Mouse (Mus musculus): ENCODE results near the gene Pkp3. TPM values are rescaled to one million over a fixed set of nuclear protein-coding genes. Genes with fewer than 3 reads are reported as not detected.
A peak's percentile ranks its signal among the peaks of the same experiment; 100 is the strongest.

Gene Pkp3
- polyA plus RNA-seq, 1 experiment from 2014 or later: 2.3 TPM

GRCm38 (mm10) chr7:141121051-141121531 is 43.1 kb downstream of the Pkp3 start:
- H3K4me3 ChIP-seq (ENCODE audit: low read depth, low read length): no peak overlapping the region
- H3K36me3 ChIP-seq (ENCODE audit: control insufficient read depth, insufficient read depth, low read length): no peaks in the 10 kb centered on the region
- no peak for DNase-seq (ENCODE audit: low spot score)
- 77% methylated on average over 5 of the region's 5 CpGs for WGBS
- H3K9me3 ChIP-seq (ENCODE audit: control insufficient read depth, low read length): no peaks in the 10 kb centered on the region
- H3K27me3 ChIP-seq (ENCODE audit: control insufficient read depth, insufficient read depth, low read length): no peaks in the 10 kb centered on the region
- H3K27ac ChIP-seq (ENCODE audit: low read depth, low read length): no peak overlapping the region
- no peak overlapping the region for H3K4me2 ChIP-seq (ENCODE audit: low read depth)
- no peak overlapping the region for H3K9ac ChIP-seq (ENCODE audit: low read length)
- H3K4me1 ChIP-seq (ENCODE audit: control insufficient read depth, insufficient read depth, low read length): no peaks in the 10 kb centered on the region
- ATAC-seq (ENCODE audit: insufficient read depth, low FRiP score, low TSS enrichment): no peak

- Histone ChIP-seq H3K4me3 (ENCODE audit: low read depth, low read length) (peak within 1 kb of the TSS; percentile 45), H3K4me2 (ENCODE audit: low read depth) (peak within 1 kb of the TSS; percentile 60), H3K9ac (ENCODE audit: low read length) (peak within 1 kb of the TSS; percentile 75), H3K27me3 (ENCODE audit: control insufficient read depth, insufficient read depth, low read length) (no peaks in the 10 kb centered on the region), H3K27ac (ENCODE audit: low read depth, low read length) (peak within 1 kb of the TSS; percentile 79), H3K9me3 (ENCODE audit: control insufficient read depth, low read length) (no peaks in the 10 kb centered on the region), H3K36me3 (ENCODE audit: control insufficient read depth, insufficient read depth, low read length) (no peaks in the 10 kb centered on the region), H3K4me1 (ENCODE audit: control insufficient read depth, insufficient read depth, low read length) (no peaks in the 10 kb centered on the region)
- WGBS: 55% methylated on average over 14 of the region's 14 CpGs
- DNase-seq (ENCODE audit: low spot score) (no peak), ATAC-seq (ENCODE audit: insufficient read depth, low FRiP score, low TSS enrichment) (no peak)
Measured at GRCm38 (mm10) chr7:141122245-141122644, 44.2 kb downstream of the Pkp3 start, which contains the start of gene Ptdss2. Gene Ptdss2, plus strand, starts transcription at chr7:141122382.

- DNase-seq (ENCODE audit: low spot score) (peak; percentile 95), ATAC-seq (ENCODE audit: insufficient read depth, low FRiP score, low TSS enrichment) (peak; percentile 99)
- Histone ChIP-seq H3K27ac (ENCODE audit: low read depth, low read length) (peak overlapping the region; percentile 79), H3K27me3 (ENCODE audit: control insufficient read depth, insufficient read depth, low read length) (no peaks in the 10 kb centered on the region), H3K4me3 (ENCODE audit: low read depth, low read length) (peak overlapping the region; percentile 45), H3K36me3 (ENCODE audit: control insufficient read depth, insufficient read depth, low read length) (no peaks in the 10 kb centered on the region), H3K9ac (ENCODE audit: low read length) (peak overlapping the region; percentile 75), H3K4me1 (ENCODE audit: control insufficient read depth, insufficient read depth, low read length) (no peaks in the 10 kb centered on the region), H3K9me3 (ENCODE audit: control insufficient read depth, low read length) (no peaks in the 10 kb centered on the region), H3K4me2 (ENCODE audit: low read depth) (peak overlapping the region; percentile 60)
- 2% methylated on average over 29 of the region's 29 CpGs for WGBS
Measured at GRCm38 (mm10) chr7:141122689-141123516, 44.9 kb downstream of the Pkp3 start.

GRCm38 (mm10) chr7:141123517-141123856 is 45.5 kb downstream of the Pkp3 start:
- Histone ChIP-seq H3K9me3 (ENCODE audit: control insufficient read depth, low read length) (no peaks in the 10 kb centered on the region), H3K4me2 (ENCODE audit: low read depth) (peak overlapping the region; percentile 60), H3K36me3 (ENCODE audit: control insufficient read depth, insufficient read depth, low read length) (no peaks in the 10 kb centered on the region), H3K9ac (ENCODE audit: low read length) (peak overlapping the region; percentile 75), H3K27me3 (ENCODE audit: control insufficient read depth, insufficient read depth, low read length) (no peaks in the 10 kb centered on the region), H3K4me1 (ENCODE audit: control insufficient read depth, insufficient read depth, low read length) (no peaks in the 10 kb centered on the region), H3K27ac (ENCODE audit: low read depth, low read length) (peak overlapping the region; percentile 79), H3K4me3 (ENCODE audit: low read depth, low read length) (peak overlapping the region; percentile 45)
- WGBS: 2% methylated on average over 15 of the region's 15 CpGs
- DNase-seq (ENCODE audit: low spot score) (no peak), ATAC-seq (ENCODE audit: insufficient read depth, low FRiP score, low TSS enrichment) (no peak; the same call in 1 of the 2 replicates)

- H3K27ac ChIP-seq (ENCODE audit: low read depth, low read length): no peak overlapping the region
- peak overlapping the region; percentile 56 for H3K4me2 ChIP-seq (ENCODE audit: low read depth)
- H3K9ac ChIP-seq (ENCODE audit: low read length): peak overlapping the region; percentile 78
- peaks cover 8% of the 10 kb centered on the region for H3K4me1 ChIP-seq (ENCODE audit: control insufficient read depth, insufficient read depth, low read length)
- H3K4me3 ChIP-seq (ENCODE audit: low read depth, low read length): peak overlapping the region; percentile 73
- peak; percentile 99 for DNase-seq (ENCODE audit: low spot score)
- under 1% methylated on average over 59 of the region's 59 CpGs for WGBS
- H3K9me3 ChIP-seq (ENCODE audit: control insufficient read depth, low read length): no peaks in the 10 kb centered on the region
- peaks cover under 1% of the 10 kb centered on the region; the same call in 1 of the 2 replicates for H3K36me3 ChIP-seq (ENCODE audit: control insufficient read depth, insufficient read depth, low read length)
- peak; percentile 99 for ATAC-seq (ENCODE audit: insufficient read depth, low FRiP score, low TSS enrichment)
- no peaks in the 10 kb centered on the region for H3K27me3 ChIP-seq (ENCODE audit: control insufficient read depth, insufficient read depth, low read length)
Measured at GRCm38 (mm10) chr7:141131024-141131820, 53.2 kb downstream of the Pkp3 start.

- peak overlapping the region; percentile 56 for H3K4me2 ChIP-seq (ENCODE audit: low read depth)
- H3K9ac ChIP-seq (ENCODE audit: low read length): peak overlapping the region; percentile 78
- no peaks in the 10 kb centered on the region for H3K9me3 ChIP-seq (ENCODE audit: control insufficient read depth, low read length)
- peaks cover 8% of the 10 kb centered on the region; the same call in 1 of the 2 replicates for H3K36me3 ChIP-seq (ENCODE audit: control insufficient read depth, insufficient read depth, low read length)
- DNase-seq (ENCODE audit: low spot score) (no peak), ATAC-seq (ENCODE audit: insufficient read depth, low FRiP score, low TSS enrichment) (no peak)
- H3K4me1 ChIP-seq (ENCODE audit: control insufficient read depth, insufficient read depth, low read length): peaks cover 8% of the 10 kb centered on the region
- no peak overlapping the region for H3K27ac ChIP-seq (ENCODE audit: low read depth, low read length)
- peak overlapping the region; percentile 73 for H3K4me3 ChIP-seq (ENCODE audit: low read depth, low read length)
- 57% methylated on average over 12 of the region's 12 CpGs for WGBS
- H3K27me3 ChIP-seq (ENCODE audit: control insufficient read depth, insufficient read depth, low read length): no peaks in the 10 kb centered on the region
Measured at GRCm38 (mm10) chr7:141131904-141132755, 54.1 kb downstream of the Pkp3 start.

Data from neural tube, embryonic 11.5 days (tissue).